Mouse (Mus musculus) adrenal gland, postnatal 14 days (tissue): ENCODE measurements around the gene Aars2. TPM values are rescaled to one million over a fixed set of nuclear protein-coding genes. Genes with fewer than 3 reads are reported as not detected.

ENCODE experiments used
- DNase-seq: peaks from one replicate; pipeline ENCODE4 v3.0.0; 2021; ENCODE audit warnings: mixed read lengths
- total RNA-seq: library from RNA; stranded (reverse); gene quantifications from 2 replicates; pipeline ENCODE4 v1.2.3, GENCODE M21; 2021

Aars2 gene
- total RNA-seq, 1 experiment from 2014 or later, result 17.2 TPM

DNA sequence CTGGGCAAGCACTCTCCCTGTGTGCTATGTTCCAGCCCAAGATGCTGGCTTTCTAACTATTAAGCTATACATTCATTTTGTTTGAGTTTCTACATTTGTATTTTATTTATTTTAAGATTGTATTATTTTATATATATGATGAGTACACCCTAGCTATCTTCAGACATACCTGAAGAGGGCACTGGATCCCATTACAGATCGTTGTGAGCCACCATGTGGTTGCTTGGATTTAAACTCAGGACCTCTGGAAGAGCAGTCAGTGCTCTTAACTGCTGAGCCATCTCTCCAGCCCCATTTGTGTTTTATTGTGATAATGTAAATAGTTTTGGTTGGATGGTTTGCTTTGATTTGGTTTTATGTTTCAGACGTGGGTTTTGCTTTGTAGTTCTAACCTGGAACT is 7.1 kb upstream of the Aars2 start:
- DNase-seq, result no peak

DNA sequence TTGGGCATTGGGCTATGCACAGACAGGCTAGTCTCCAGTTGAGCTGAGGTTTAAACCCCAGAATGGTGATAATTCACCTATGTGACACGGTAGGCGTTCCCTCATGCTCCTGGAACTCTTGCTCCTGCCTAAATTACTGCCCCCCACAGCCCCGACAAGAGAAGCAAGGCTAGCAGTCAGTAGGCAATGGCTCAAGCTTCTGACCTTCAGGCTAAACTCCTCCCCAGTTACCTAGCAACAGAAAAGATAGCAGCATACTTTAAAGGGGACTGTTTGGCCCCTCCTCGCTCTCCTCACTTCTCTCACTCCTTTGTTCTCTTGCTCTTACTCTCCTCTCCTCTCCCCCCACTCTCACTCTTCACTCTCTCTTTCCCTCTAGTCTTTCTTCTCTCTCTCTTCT is 5.7 kb upstream of the Aars2 start:
- DNase-seq, result peak; percentile 27

- no peak for DNase-seq
Measured at GRCm38 (mm10) chr17:45502324-45502723, 4.3 kb upstream of the Aars2 start.

DNA sequence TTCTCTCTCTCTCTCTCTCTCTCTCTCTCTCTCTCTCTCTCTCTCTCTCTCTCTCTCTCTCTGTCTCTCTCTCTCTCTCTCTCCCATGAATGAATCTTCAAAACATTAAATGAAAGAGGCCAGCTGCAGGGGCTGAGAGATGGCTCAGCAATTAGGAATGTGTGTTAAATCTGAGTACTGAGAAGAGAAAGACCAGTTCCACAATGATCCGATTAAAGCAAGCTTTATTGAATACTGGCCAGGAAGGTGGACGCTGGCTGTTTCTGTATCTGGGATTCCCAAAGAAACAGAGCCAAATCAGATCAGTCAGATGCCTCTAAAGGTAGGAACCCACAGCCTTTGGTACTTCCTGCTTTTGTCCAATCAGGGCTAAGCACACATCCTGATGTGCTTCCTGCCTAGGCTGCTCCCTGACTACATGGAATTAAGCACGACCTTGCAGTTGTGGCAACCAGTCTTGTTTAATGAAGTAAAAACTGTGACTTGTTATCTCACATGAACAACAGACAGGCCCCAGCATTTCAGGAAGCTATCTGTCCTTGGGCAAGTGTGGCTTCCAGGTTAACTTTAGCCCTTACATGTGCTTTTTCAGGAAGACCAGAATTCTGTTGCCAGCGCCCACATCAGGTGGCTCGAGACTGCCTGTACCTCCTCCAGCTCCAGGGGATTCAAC is 3.2 kb upstream of the Aars2 start:
- DNase-seq, result no peak

DNA sequence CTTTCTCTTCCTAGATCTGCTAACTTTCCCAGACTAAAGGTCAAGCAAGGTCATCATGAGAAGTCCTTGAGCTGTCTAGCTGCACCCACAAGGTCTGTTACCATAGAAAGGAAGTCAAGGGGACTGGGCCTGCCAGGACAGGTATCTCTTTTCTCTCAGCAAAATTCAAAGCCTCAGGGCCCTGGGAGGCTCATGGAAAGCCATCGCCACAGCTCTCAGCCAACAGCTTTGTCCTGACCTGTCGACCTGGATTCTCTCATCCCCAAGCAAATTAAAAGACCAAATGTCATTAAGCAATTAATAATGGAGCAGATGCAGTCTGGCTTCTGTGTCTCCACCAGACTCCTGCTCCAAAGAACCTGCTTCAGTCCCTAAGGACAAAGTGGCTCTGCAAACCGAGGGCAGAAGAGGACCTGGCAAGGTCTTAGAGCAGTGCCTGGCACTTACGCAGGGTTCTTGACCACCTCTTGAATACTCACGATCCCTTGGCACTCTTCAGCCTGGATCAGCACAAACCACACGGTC is 638 bp upstream of the Aars2 start:
- peak; percentile 27 for DNase-seq

DNA sequence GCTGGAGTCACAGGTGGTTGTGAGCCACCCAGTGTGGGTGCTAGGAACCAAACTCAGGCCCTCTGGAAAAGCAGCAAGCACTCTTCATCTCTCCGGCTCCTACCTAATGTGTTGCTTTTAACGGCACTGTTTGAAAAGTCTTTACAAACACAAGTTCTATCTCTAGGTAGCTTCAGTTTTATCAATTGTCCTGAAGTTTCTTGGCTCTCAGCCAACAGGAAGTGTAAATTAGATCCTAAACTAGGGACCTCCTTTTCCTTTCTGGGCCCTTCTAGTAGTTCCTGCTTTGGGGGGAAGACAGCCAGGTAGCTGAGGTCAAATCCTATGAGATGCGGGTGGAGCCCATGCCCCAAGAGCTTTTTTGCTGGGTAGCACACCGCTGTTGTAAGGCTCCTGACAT is 4.2 kb downstream of the Aars2 start:
- no peak for DNase-seq

DNA sequence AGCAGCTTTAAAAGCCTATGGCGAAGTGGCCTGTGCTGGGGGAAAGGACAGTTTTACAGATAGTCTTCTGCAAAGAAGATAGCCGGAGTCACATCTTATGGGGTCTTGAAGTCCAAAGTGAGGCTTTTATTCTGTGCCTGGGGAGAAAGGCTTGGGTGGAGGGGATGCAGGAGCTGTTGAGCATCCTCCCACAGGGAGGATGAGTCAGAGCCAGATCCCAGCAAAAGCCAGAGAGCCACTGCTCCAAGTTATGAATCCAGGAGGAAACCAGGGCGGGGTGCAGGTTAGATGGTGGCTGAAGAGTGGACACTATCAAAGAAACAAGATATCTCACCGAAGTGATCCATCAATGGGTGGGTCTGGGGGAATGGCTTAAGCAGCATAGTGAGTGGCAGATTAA is 5.1 kb downstream of the Aars2 start:
- no peak for DNase-seq

DNA sequence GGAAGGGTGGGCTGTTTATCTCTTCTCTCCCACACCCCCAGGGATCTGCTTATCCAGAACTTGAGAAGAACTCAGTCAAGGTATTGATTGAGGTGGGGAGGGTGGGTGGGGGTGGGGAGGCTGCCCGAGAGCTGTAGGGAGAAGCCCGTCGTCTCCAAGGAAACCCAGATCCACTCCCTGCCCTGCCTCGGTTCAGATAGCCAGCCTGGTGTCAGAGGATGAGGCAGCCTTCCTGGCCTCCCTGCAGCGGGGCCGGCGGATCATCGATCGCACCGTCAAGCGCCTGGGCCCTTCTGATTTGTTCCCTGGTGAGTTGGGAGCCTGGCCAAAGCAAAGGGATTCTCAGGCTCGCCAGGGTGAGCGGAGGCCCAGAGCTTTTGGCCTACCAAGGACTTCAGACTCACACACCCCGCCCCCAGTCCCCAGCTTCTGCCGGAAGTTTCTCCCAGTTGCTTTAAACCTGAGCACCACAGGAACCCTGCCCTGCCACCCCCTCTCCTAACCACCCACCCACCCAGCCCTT is 8.6 kb downstream of the Aars2 start:
- no peak for DNase-seq

DNA sequence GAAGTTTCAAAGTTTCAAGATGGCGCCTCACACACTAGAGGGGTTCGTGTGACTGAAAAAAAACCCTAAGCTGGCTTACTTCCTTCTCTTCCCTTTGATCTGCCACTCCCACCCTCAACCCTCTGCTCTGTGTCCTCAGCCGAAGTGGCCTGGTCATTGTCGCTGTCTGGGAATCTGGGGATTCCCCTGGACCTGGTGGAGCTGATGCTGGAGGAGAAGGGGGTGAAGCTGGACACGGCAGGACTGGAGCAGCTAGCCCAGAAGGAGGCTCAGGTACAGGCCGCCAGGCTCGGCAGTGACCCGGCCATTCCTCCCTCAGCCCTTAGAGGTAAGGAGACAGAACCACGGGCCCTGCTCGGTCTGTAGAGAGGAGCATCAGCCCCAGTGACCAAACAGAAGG is 9.2 kb downstream of the Aars2 start:
- no peak for DNase-seq

DNA sequence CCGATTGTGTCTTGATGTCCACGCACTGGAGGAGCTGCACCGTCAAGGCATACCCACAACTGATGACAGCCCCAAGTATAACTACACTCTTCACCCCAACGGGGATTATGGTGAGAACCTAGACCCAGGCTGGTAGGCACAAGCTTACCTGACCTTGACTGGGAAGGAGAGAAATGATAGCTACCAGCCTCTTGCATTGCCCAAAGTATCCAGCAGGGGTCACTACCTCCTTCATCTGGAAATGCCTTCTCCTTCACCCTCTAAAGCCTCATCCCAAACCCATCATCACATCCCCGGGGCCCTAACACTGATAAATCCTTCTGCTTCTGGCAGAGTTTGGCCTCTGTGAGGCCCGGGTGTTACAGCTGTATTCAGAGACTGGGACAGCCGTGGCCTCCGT is 9.8 kb downstream of the Aars2 start:
- peak; percentile 83 for DNase-seq

DNA sequence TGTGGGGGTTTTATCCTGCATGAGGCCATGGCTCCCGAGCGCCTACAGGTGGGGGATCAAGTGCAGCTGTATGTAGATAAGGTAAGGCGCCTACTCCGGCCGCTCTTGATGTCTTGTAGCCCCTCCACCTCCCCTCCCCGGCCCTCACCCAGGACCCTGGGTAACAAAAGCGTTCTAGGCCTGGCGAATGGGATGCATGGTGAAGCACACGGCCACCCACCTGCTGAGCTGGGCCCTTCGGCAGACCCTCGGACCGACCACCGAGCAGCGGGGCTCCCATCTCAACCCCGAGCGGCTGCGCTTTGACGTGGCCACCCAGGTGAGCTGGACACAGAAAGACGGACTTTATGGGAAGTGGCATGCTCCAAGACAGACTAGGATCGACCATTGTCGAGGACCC is 10.5 kb downstream of the Aars2 start:
- DNase-seq, result no peak

- no peak for DNase-seq
Measured at GRCm38 (mm10) chr17:45517549-45518215, 11.0 kb downstream of the Aars2 start.

DNA sequence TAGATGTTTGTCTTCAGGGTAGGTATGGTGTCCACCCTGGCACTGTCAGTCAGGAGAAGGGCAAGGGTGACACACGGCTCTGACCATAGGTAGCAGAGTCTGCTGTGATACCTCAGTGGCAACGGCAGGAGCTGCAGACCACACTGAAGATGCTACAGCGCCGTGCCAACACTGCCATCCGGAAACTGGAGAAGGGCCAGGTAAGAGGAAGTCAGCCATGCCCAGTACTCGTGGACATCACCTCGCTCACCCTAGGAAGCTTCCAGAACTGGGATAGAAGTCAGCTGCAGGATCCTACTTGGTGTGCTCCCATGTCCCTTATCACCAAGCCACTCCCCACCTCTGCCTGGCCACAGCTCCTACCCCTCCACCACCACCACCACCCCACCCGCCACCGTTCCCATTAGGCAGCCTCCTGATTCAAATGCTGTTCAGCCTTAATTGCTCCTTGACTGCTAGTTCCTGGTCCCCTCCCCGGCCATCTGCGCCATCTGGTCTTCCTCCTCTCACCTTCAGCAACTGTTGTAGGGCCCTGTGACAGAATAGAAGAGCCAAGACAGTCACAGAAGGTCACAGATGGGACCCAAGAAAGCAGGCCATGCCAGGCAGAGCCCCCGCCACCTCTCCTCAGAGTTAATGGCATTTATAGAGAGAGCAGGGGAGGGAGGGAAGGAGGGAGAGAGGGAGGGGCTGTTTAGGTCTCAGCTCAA is 12.3 kb downstream of the Aars2 start:
- DNase-seq, result no peak

DNA sequence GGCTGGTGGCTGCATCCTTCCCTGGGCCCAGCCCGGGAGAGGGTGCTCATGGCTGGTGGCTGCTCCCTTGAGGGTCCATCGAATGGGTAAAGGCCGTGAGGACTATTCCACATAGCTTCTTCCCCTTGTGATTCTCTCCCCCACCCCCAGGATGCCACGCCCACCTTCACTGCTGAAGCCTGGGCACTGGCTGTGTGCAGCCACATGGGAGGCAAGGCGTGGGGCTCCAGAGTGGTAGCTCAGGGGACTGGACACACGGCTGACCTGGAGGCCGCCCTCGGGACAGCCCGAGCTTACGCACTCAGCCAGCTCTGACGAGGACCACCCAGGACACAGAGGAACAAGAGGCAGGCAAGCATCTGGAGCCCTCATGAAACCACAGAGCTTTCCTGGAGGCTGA is 13.5 kb downstream of the Aars2 start:
- DNase-seq, result no peak

GRCm38 (mm10) chr17:45523263-45523662 is 16.6 kb downstream of the Aars2 start, which contains the start of gene Tcte1:
Tcte1 (plus strand) TSS chr17:45523434.
- DNase-seq, result no peak

DNA sequence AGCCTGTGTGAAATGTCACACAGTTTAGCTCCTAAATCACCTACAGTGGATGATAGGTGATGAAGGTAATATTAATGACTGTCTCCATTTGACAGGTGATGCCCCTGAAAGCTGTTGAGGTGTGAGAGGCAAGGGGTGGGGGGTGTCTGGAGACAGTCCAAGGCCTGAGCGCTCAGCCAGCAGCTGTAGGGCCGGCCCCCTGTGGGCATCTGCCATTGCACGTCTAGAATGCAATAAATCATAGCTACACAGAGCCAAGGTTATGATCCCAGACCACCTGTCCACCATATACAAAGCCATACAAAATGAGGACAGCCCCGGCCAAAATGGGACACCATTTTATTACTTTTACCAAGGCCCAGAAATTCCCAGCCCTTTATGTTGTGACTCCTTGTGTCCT is 18.3 kb downstream of the Aars2 start:
- DNase-seq, result no peak

GRCm38 (mm10) chr17:45526571-45526970 is 19.9 kb downstream of the Aars2 start:
- no peak for DNase-seq

DNA sequence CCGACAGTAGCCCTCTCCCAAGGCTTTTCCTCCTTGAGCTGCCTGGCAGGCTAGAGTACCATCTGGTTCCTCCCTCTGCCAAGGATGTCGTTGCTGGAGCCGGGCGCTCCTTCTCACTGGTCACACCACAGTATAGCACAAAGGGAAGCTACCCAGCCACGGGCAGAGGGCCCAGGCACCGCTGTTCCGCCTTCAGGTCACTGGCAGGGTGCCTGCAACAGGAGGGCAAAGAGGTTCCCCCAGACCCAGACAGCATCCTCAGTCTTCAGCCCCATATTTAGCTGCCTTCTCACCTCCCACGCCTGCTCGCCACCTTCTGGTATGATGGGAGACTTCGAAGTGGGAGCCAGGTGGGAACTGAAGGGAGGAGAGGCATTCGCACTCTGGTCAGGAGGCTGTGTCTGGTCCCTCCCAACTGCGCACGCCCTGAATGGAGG is 23.7 kb downstream of the Aars2 start:
- no peak for DNase-seq

GRCm38 (mm10) chr17:45532896-45533295 is 26.3 kb downstream of the Aars2 start:
- no peak for DNase-seq

DNA sequence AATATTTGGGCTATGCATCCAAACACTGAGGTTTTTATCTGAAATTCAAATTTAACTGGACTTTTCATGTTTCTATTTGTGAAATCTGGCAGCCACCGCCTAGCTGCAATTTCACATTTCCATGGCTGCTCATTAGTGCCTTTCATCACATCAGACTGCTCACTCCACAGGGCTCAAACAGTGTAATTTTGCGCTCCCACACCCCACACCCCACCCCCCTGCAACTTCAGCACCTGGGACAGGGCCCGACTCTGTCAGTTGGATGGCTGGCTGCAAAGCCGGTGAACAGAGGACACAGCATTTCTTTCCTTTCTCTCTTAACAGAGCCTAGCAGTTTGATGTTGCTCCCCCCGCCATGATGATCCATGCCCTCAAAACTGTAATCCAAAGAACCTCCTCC is 29.6 kb downstream of the Aars2 start:
- DNase-seq, result peak; percentile 74

DNA sequence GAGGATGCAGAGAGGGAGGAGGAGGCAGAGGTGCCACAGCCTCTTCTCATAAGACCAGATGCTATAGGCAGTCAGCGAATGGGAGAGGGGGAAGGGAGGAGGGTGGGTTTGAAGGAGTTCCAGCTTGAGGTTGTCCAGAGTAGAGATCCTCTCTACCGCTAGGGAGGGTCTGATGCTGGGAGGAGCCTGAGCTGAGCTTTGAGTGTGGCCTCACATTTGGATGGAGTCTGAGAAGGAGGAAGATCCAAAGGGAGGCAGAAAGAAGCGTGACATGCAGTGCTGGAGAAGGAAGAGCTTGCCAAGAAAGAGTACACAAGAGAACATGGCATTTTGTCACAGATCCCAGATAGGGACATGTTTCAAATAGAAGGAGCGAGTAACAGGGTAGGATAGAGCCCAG is 31.8 kb downstream of the Aars2 start:
- DNase-seq, result no peak

DNA sequence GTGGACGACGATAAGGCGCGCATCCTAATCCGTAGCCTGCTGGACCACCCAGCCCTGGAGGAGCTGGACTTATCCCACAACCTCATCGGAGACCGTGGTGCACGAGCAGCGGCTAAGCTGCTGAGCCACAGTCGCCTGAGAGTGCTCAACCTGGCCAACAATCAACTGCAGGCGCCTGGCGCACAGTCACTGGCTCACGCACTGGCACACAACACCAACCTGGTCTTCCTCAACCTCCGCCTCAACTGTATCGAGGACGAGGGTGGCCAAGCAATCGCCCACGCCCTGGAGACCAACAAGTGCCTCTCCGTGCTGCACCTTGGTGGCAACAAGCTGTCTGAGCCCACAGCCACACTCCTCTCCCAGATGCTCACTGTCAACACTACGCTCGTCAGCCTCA is 33.0 kb downstream of the Aars2 start:
- no peak for DNase-seq

- DNase-seq, result no peak
Measured at GRCm38 (mm10) chr17:45542129-45542528, 35.5 kb downstream of the Aars2 start.
